Mouse (Mus musculus) intestine, embryonic 16.5 days (tissue): ENCODE measurements around the gene Nav2. TPM values are rescaled to one million over a fixed set of nuclear protein-coding genes. Genes with fewer than 3 reads are reported as not detected.
A peak's percentile ranks its signal among the peaks of the same experiment; 100 is the strongest.

Experiments used
- ATAC-seq: fragments of 200-750 bp; cut with Nextera tagmentation; 2 replicates; pipeline ENCODE4 v1.8.0; 2017; ENCODE audit warnings: moderate TSS enrichment, moderate library complexity
- H3K27ac ChIP-seq: fragments of 300-500 bp; sonication (generic); 2 replicates; pipeline ENCODE4 v1.5.1; 2014; ENCODE audit warnings: mild to moderate bottlenecking, low read length
- H3K27me3 ChIP-seq: fragments of 300-500 bp; sonication (generic); replicated peaks from 2 replicates; pipeline ENCODE4 v1.6.1; 2014; ENCODE audit warnings: low read length, control low read depth, mixed read lengths; ENCODE audit not compliant: control insufficient read depth, insufficient read depth
- H3K36me3 ChIP-seq: fragments of 300-500 bp; sonication (generic); 2 replicates; pipeline ENCODE4 v1.6.1; 2014; ENCODE audit warnings: low read length, control low read depth; ENCODE audit not compliant: control insufficient read depth, insufficient read depth
- H3K4me1 ChIP-seq: fragments of 300-500 bp; sonication (generic); 2 replicates; pipeline ENCODE4 v1.6.1; 2014; ENCODE audit warnings: low read length, control low read depth, mixed read lengths; ENCODE audit not compliant: control insufficient read depth, insufficient read depth
- H3K4me2 ChIP-seq: fragments of 300-500 bp; sonication (generic); 2 replicates; pipeline ENCODE4 v1.6.1; 2014; ENCODE audit warnings: low read depth, low read length, control low read depth
- H3K4me3 ChIP-seq: fragments of 300-500 bp; sonication (generic); 2 replicates; pipeline ENCODE4 v1.5.1; 2014; ENCODE audit warnings: mild to moderate bottlenecking, low read length
- H3K9ac ChIP-seq: fragments of 300-500 bp; sonication (generic); 2 replicates; pipeline ENCODE4 v1.6.1; 2014; ENCODE audit warnings: low read depth, low read length
- H3K9me3 ChIP-seq: fragments of 300-500 bp; sonication (generic); 2 replicates; pipeline ENCODE4 v1.6.1; 2016; ENCODE audit warnings: low read length, control low read depth; ENCODE audit not compliant: control insufficient read depth
- WGBS: fragments of 180-500 bp; shearing (Covaris S2); extraction: QIAGEN DNeasy Blood & Tissue Kit; methylation state at CpG from one replicate; pipeline ENCODE4 v1.1.7; 2014; 5-methylcytosine and 5-hydroxymethylcytosine counted together
- polyA plus RNA-seq: library from polyadenylated mRNA; unstranded; fragments of >200 nt; fragmentation: Nextera tagmentation; extraction: Ambion mirVana; gene quantifications from 2 replicates; pipeline ENCODE4 v1.2.1, GENCODE M21; 2015

The Nav2 gene
- polyA plus RNA-seq, 1 experiment from 2014 or later: 15.3 TPM

- peak; percentile 82 for ATAC-seq
- H3K27ac ChIP-seq: 0 out of 2 replicates have a peak overlapping the region, but pooled peaks have one; percentile 41
- H3K9ac ChIP-seq: peak overlapping the region; percentile 24; the same call in 1 of the 2 replicates
- H3K36me3 ChIP-seq: peaks cover 2% of the 10 kb centered on the region
- no peaks in the 10 kb centered on the region for H3K9me3 ChIP-seq
- peak overlapping the region; percentile 20; the same call in 1 of the 2 replicates for H3K4me2 ChIP-seq
- H3K27me3 ChIP-seq: no peaks in the 10 kb centered on the region
- peak overlapping the region; percentile 9; the same call in 1 of the 2 replicates for H3K4me3 ChIP-seq
- 21% methylated on average over 13 of the region's 13 CpGs for WGBS
- peaks cover 15% of the 10 kb centered on the region for H3K4me1 ChIP-seq
These were observed 588.4 kb downstream of the Nav2 start for GRCm38 (mm10) chr7:49496766-49497425.

GRCm38 (mm10) chr7:49497426-49497892 lies 588.9 kb downstream of the Nav2 start:
- peak overlapping the region; percentile 20; the same call in 1 of the 2 replicates for H3K4me2 ChIP-seq
- H3K27ac ChIP-seq: 0 out of 2 replicates have a peak overlapping the region, but pooled peaks have one; percentile 8
- H3K4me1 ChIP-seq: peaks cover 19% of the 10 kb centered on the region
- H3K4me3 ChIP-seq: no peak overlapping the region
- no peaks in the 10 kb centered on the region for H3K27me3 ChIP-seq
- peak; percentile 2; the same call in 1 of the 2 replicates for ATAC-seq
- H3K9ac ChIP-seq: no peak overlapping the region
- H3K9me3 ChIP-seq: no peaks in the 10 kb centered on the region
- H3K36me3 ChIP-seq: peaks cover 2% of the 10 kb centered on the region
- 58% methylated on average over 4 of the region's 4 CpGs for WGBS

DNA sequence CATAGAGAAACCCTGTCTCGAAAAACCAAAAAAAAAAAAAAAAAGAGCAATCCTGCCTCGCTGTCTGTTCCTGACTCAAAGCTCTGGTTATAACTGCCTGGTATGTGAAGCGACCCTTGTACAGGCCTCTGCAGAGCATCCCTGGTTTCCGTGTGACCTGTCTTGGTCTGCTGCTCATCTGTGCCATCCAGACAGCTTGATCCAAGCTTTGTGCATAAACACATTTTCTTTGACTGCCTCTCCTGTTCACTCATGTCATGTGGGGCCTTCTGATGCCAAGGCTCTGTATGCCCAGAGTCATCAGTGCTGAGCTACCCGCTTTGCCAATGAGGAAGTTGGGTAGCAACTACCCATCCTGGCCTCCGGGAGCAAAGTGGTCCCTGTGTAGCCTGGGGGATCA lies 591.1 kb downstream of the Nav2 start:
- 85% methylated on average over 6 of the region's 6 CpGs for WGBS
- Histone ChIP-seq H3K9ac (no peak overlapping the region), H3K4me1 (peaks cover 33% of the 10 kb centered on the region), H3K27me3 (no peaks in the 10 kb centered on the region), H3K4me2 (no peak overlapping the region), H3K27ac (no peak overlapping the region), H3K36me3 (peaks cover under 1% of the 10 kb centered on the region), H3K9me3 (no peaks in the 10 kb centered on the region), H3K4me3 (no peak overlapping the region)
- no peak for ATAC-seq

GRCm38 (mm10) chr7:49500916-49501315 lies 592.4 kb downstream of the Nav2 start:
- Histone ChIP-seq H3K9ac (no peak overlapping the region), H3K27me3 (no peaks in the 10 kb centered on the region), H3K9me3 (no peaks in the 10 kb centered on the region), H3K4me3 (no peak overlapping the region), H3K36me3 (no peaks in the 10 kb centered on the region; the same call in 1 of the 2 replicates), H3K4me2 (no peak overlapping the region), H3K27ac (no peak overlapping the region), H3K4me1 (peaks cover 41% of the 10 kb centered on the region)
- ATAC-seq: no peak
- 96% methylated on average over 5 of the region's 5 CpGs for WGBS

GRCm38 (mm10) chr7:49503419-49503818 lies 594.9 kb downstream of the Nav2 start:
- Histone ChIP-seq H3K4me3 (no peak overlapping the region), H3K27ac (no peak overlapping the region), H3K9me3 (no peaks in the 10 kb centered on the region), H3K4me1 (peaks cover 32% of the 10 kb centered on the region), H3K4me2 (no peak overlapping the region), H3K9ac (no peak overlapping the region), H3K36me3 (no peaks in the 10 kb centered on the region; the same call in 1 of the 2 replicates), H3K27me3 (no peaks in the 10 kb centered on the region)
- peak; percentile 14; the same call in 1 of the 2 replicates for ATAC-seq
- WGBS: 46% methylated on average over 8 of the region's 8 CpGs

DNA sequence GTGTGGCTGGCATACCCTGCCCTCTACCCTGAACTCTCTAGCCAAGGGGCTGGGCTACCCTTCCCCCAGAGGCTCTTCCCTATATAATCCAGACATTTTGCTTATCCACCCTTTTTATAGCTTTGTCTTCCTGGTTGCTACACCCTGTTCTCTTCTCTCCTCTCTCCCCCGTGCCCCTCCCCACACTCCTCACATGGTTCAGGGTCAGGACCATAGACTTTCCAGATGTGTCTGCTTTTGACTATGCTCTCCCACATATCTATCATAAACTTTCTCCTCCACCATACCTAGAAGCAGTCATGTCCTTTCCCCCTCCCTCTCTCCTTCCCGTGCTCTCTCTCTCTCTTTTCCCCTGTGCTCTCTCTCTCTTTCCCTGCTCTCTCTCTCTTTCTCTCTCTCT lies 595.4 kb downstream of the Nav2 start:
- Histone ChIP-seq H3K9me3 (no peaks in the 10 kb centered on the region), H3K4me2 (no peak overlapping the region), H3K4me3 (no peak overlapping the region), H3K27me3 (no peaks in the 10 kb centered on the region), H3K27ac (no peak overlapping the region), H3K4me1 (peaks cover 32% of the 10 kb centered on the region), H3K9ac (no peak overlapping the region), H3K36me3 (no peaks in the 10 kb centered on the region; the same call in 1 of the 2 replicates)
- peak; percentile 41 for ATAC-seq
- 14% methylated on average over 2 of the region's 2 CpGs for WGBS

- H3K4me1 ChIP-seq: peaks cover 32% of the 10 kb centered on the region
- ATAC-seq: no peak
- 0 out of 2 replicates have a peak overlapping the region, but pooled peaks have one; percentile 10 for H3K27ac ChIP-seq
- H3K9ac ChIP-seq: no peak overlapping the region
- no peak overlapping the region for H3K4me3 ChIP-seq
- no peaks in the 10 kb centered on the region for H3K36me3 ChIP-seq
- 10% methylated on average over 3 of the region's 3 CpGs for WGBS
- no peaks in the 10 kb centered on the region for H3K9me3 ChIP-seq
- H3K4me2 ChIP-seq: no peak overlapping the region
- H3K27me3 ChIP-seq: no peaks in the 10 kb centered on the region
These were observed 595.8 kb downstream of the Nav2 start for GRCm38 (mm10) chr7:49504297-49504696.

GRCm38 (mm10) chr7:49505024-49505423 lies 596.5 kb downstream of the Nav2 start:
- peak overlapping the region; percentile 6; the same call in 1 of the 2 replicates for H3K9ac ChIP-seq
- no peaks in the 10 kb centered on the region for H3K27me3 ChIP-seq
- H3K4me1 ChIP-seq: peaks cover 34% of the 10 kb centered on the region
- no peaks in the 10 kb centered on the region for H3K9me3 ChIP-seq
- WGBS: 42% methylated on average over 2 of the region's 3 CpGs
- H3K4me2 ChIP-seq: no peak overlapping the region
- H3K27ac ChIP-seq: peak overlapping the region; percentile 35; the same call in 1 of the 2 replicates
- H3K36me3 ChIP-seq: no peaks in the 10 kb centered on the region
- ATAC-seq: peak; percentile 54
- H3K4me3 ChIP-seq: no peak overlapping the region

DNA sequence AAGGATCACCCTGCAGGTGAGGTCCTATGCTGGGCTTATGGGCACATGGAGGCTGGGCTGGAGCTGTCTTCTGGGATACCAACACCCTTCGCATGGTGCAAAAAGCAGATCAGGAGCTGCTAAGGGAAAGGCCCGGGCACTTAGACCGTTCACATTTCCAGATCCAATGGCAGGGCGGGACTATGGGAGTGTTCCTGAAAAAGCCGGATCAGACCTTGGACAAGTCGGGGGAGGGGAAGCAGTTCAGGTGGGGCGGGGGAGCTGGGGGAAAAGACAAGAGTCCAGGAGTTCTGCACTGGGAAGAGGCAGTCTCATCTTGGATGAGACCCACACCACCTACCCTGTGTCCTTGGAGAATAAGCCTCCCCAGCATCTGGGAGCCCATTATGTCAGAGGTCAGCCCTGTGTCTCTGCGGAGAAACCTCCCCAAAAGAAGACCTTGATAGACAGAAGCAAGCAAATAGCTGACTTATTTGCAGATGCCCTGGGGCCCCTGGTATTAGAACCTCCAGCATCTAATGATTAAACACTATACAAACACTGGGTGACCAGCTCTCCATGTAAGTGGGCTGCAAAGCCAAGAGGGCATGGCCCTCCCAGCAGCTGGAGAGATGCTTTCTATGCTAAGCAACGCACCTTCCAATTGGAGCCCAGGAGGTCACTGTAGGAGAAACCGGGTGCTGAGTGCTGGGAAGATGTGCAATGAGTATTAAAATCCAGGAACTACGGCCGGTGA lies 597.7 kb downstream of the Nav2 start:
- Histone ChIP-seq H3K9ac (no peak overlapping the region), H3K36me3 (no peaks in the 10 kb centered on the region), H3K27ac (no peak overlapping the region), H3K27me3 (no peaks in the 10 kb centered on the region), H3K4me2 (no peak overlapping the region), H3K9me3 (no peaks in the 10 kb centered on the region), H3K4me3 (no peak overlapping the region), H3K4me1 (peaks cover 36% of the 10 kb centered on the region)
- peak; percentile 54 for ATAC-seq
- WGBS: 61% methylated on average over 12 of the region's 12 CpGs
